Mouse (Mus musculus) neural tube, embryonic 12.5 days (tissue): ENCODE measurements at regions not wholly inside any gene's neighbourhood (a gene's known extent, or its start where the extent isn't known, plus 50 kb on each side); places are given as distances from the start of the nearest gene placed in this dataset.

Experiments used
- ATAC-seq: fragments of 200-750 bp; cut with Nextera tagmentation; 2 replicates; pipeline ENCODE4 v1.8.0; 2017; ENCODE audit warnings: low read depth, mild to moderate bottlenecking, moderate TSS enrichment, moderate library complexity; ENCODE audit not compliant: low FRiP score
- H3K27ac ChIP-seq: fragments of 300-500 bp; sonication (generic); 2 replicates; pipeline ENCODE4 v1.5.1; 2016
- H3K27me3 ChIP-seq: fragments of 300-500 bp; sonication (generic); replicated peaks from 2 replicates; pipeline ENCODE4 v1.6.1; 2016; ENCODE audit warnings: mild to moderate bottlenecking
- H3K36me3 ChIP-seq: fragments of 300-500 bp; sonication (generic); 2 replicates; pipeline ENCODE4 v1.6.1; 2016; ENCODE audit warnings: mild to moderate bottlenecking
- H3K4me1 ChIP-seq: fragments of 300-500 bp; sonication (generic); 2 replicates; pipeline ENCODE4 v1.6.1; 2016
- H3K4me2 ChIP-seq: fragments of 300-500 bp; sonication (generic); replicated peaks from 2 replicates; pipeline ENCODE4 v1.6.1; 2016; ENCODE audit warnings: mild to moderate bottlenecking
- H3K4me3 ChIP-seq: fragments of 300-500 bp; sonication (generic); 2 replicates; pipeline ENCODE4 v1.5.1; 2016
- H3K9ac ChIP-seq: fragments of 300-500 bp; sonication (generic); 2 replicates; pipeline ENCODE4 v1.6.1; 2016; ENCODE audit warnings: mild to moderate bottlenecking
- H3K9me3 ChIP-seq: fragments of 300-500 bp; sonication (generic); 2 replicates; pipeline ENCODE4 v1.6.1; 2016; ENCODE audit warnings: mild to moderate bottlenecking
- WGBS: fragments of 180-500 bp; shearing (Covaris S2); methylation state at CpG from one replicate; pipeline ENCODE4 v1.1.7; 2016; 5-methylcytosine and 5-hydroxymethylcytosine counted together

GRCm38 (mm10) chr6:67146708-67147107 lies 91.3 kb upstream of the Serbp1 start:
- H3K27me3 ChIP-seq = no peaks in the 10 kb centered on the region
- no peak overlapping the region for H3K27ac ChIP-seq
- no peaks in the 10 kb centered on the region for H3K4me1 ChIP-seq
- H3K9ac ChIP-seq = no peak overlapping the region
- H3K4me3 ChIP-seq = no peak overlapping the region
- no peak overlapping the region for H3K4me2 ChIP-seq
- ATAC-seq = no peak
- H3K36me3 ChIP-seq = no peaks in the 10 kb centered on the region
- WGBS = 26% methylated on average over 4 of the region's 4 CpGs
- H3K9me3 ChIP-seq = no peaks in the 10 kb centered on the region

DNA sequence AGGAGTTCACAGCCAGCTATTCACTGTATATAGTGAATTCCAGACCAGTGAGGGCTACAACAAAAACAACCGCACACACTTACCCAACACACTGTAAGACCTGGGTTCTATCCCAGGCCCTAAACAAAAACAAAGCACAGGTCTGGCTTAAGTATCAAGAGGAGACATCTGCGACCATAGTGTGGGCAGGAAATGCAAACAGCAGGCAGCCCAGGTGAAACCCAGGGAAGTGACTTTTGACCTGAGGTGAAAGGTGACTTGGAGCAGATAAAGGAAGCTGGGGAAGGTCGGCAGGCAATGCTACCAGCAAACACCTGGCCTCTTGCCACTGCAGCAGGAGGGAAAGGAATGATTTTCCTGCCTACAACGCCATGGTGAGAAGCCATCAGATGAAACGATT lies 92.0 kb upstream of the Serbp1 start:
- no peaks in the 10 kb centered on the region for H3K9me3 ChIP-seq
- no peak for ATAC-seq
- no peak overlapping the region for H3K27ac ChIP-seq
- H3K4me3 ChIP-seq = no peak overlapping the region
- no peak overlapping the region for H3K9ac ChIP-seq
- no peaks in the 10 kb centered on the region for H3K27me3 ChIP-seq
- H3K4me2 ChIP-seq = no peak overlapping the region
- H3K36me3 ChIP-seq = no peaks in the 10 kb centered on the region
- WGBS = 54% methylated on average over 5 of the region's 5 CpGs
- no peaks in the 10 kb centered on the region for H3K4me1 ChIP-seq

GRCm38 (mm10) chr6:67144946-67145716 lies 92.8 kb upstream of the Serbp1 start:
- no peak for ATAC-seq
- no peak overlapping the region for H3K9ac ChIP-seq
- no peaks in the 10 kb centered on the region for H3K27me3 ChIP-seq
- no peak overlapping the region for H3K27ac ChIP-seq
- H3K4me1 ChIP-seq = no peaks in the 10 kb centered on the region
- H3K36me3 ChIP-seq = no peaks in the 10 kb centered on the region
- no peak overlapping the region for H3K4me2 ChIP-seq
- WGBS = 64% methylated on average over 13 of the region's 13 CpGs
- no peaks in the 10 kb centered on the region for H3K9me3 ChIP-seq
- no peak overlapping the region for H3K4me3 ChIP-seq

GRCm38 (mm10) chr6:67142179-67142578 lies 95.8 kb upstream of the Serbp1 start:
- no peaks in the 10 kb centered on the region for H3K4me1 ChIP-seq
- H3K27me3 ChIP-seq = no peaks in the 10 kb centered on the region
- no peak overlapping the region for H3K4me3 ChIP-seq
- H3K4me2 ChIP-seq = no peak overlapping the region
- H3K27ac ChIP-seq = no peak overlapping the region
- no peaks in the 10 kb centered on the region for H3K9me3 ChIP-seq
- H3K36me3 ChIP-seq = no peaks in the 10 kb centered on the region
- ATAC-seq = no peak
- H3K9ac ChIP-seq = no peak overlapping the region
- WGBS = 40% methylated on average over 4 of the region's 4 CpGs

- Histone ChIP-seq H3K9me3 (no peaks in the 10 kb centered on the region), H3K27ac (no peak overlapping the region), H3K4me2 (no peak overlapping the region), H3K36me3 (no peaks in the 10 kb centered on the region), H3K9ac (no peak overlapping the region), H3K27me3 (no peaks in the 10 kb centered on the region), H3K4me1 (no peaks in the 10 kb centered on the region), H3K4me3 (no peak overlapping the region)
- no peak for ATAC-seq
- WGBS = 86% methylated on average over 6 of the region's 6 CpGs
These were observed 97.2 kb upstream of the Serbp1 start for GRCm38 (mm10) chr6:67140645-67141250.

DNA sequence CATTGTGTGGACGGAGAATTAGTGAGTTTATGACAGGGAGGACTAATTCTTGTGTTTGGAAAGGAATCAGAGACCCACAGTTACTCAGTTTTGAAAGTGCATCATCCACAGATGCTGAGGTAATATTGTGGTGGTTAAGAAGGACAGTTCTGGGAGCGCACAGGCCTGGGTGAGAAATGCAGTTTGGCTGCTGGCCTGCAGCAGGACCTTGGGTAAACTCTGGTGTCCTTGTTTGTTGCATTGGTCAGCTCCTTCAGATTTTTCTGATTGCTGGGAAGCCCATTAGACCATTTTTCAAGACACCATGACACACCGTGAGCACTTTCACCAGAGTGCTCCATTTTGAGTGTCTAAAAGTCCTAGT lies 99.0 kb upstream of the Serbp1 start:
- Histone ChIP-seq H3K27ac (no peak overlapping the region), H3K9me3 (no peaks in the 10 kb centered on the region), H3K4me1 (no peaks in the 10 kb centered on the region), H3K36me3 (no peaks in the 10 kb centered on the region), H3K4me2 (no peak overlapping the region), H3K9ac (no peak overlapping the region), H3K4me3 (no peak overlapping the region), H3K27me3 (no peaks in the 10 kb centered on the region)
- 83% methylated on average over 3 of the region's 3 CpGs for WGBS
- ATAC-seq = no peak

DNA sequence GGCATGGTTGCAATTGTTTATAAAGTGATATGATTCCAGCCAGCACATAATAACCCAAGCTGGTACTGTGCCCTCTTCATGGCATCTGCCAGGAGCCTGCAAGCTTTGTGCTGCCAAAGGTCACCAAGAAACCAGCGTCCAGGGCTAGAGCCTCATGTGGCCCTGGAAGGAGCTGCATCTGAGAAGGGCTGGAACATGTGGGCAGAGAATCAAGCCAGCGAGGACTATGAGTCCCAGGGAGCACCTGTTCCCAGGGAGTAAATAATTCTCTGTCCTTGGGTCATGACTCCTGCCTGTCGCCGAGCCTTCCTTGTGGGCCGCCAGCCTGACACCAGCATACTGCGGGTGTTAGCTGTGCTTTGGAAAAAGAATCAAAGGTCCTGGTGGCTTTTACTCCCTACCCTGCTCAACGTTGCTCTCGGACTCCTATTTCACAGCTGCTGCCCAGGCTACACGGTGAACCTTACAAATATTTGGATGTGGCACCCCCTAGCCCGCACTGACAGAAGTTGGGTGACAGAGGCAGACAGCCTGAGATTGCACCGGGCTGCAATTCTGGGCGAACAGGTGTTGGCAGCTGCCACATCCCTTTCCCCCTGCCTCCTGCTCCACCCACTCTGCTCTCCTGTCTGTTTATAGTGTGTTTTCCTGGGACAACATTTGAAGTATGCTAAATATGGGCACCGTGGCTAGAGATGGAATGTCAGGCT lies 99.5 kb upstream of the Serbp1 start:
- Histone ChIP-seq H3K4me2 (no peak overlapping the region), H3K4me3 (no peak overlapping the region), H3K9ac (no peak overlapping the region), H3K9me3 (no peaks in the 10 kb centered on the region), H3K4me1 (no peaks in the 10 kb centered on the region), H3K27me3 (no peaks in the 10 kb centered on the region), H3K36me3 (no peaks in the 10 kb centered on the region), H3K27ac (no peak overlapping the region)
- ATAC-seq = no peak
- WGBS = 59% methylated on average over 13 of the region's 13 CpGs

GRCm38 (mm10) chr6:67137482-67137881 lies 100.2 kb upstream of the Gadd45a start:
- 55% methylated on average over 4 of the region's 4 CpGs for WGBS
- Histone ChIP-seq H3K27me3 (no peaks in the 10 kb centered on the region), H3K9me3 (no peaks in the 10 kb centered on the region), H3K27ac (no peak overlapping the region), H3K9ac (no peak overlapping the region), H3K4me2 (no peak overlapping the region), H3K36me3 (no peaks in the 10 kb centered on the region), H3K4me1 (no peaks in the 10 kb centered on the region), H3K4me3 (no peak overlapping the region)
- ATAC-seq = no peak

GRCm38 (mm10) chr6:67134915-67135314 lies 97.7 kb upstream of the Gadd45a start:
- H3K4me1 ChIP-seq = no peaks in the 10 kb centered on the region
- WGBS = 52% methylated on average over 1 of the region's 1 CpGs
- no peaks in the 10 kb centered on the region for H3K27me3 ChIP-seq
- no peak for ATAC-seq
- no peaks in the 10 kb centered on the region for H3K36me3 ChIP-seq
- no peaks in the 10 kb centered on the region for H3K9me3 ChIP-seq
- H3K4me3 ChIP-seq = no peak overlapping the region
- H3K4me2 ChIP-seq = no peak overlapping the region
- no peak overlapping the region for H3K27ac ChIP-seq
- no peak overlapping the region for H3K9ac ChIP-seq

GRCm38 (mm10) chr6:67130540-67131301 lies 93.5 kb upstream of the Gadd45a start:
- no peaks in the 10 kb centered on the region for H3K36me3 ChIP-seq
- no peak overlapping the region for H3K4me2 ChIP-seq
- no peak for ATAC-seq
- H3K27ac ChIP-seq = no peak overlapping the region
- no peak overlapping the region for H3K9ac ChIP-seq
- H3K9me3 ChIP-seq = no peaks in the 10 kb centered on the region
- 70% methylated on average over 11 of the region's 11 CpGs for WGBS
- no peak overlapping the region for H3K4me3 ChIP-seq
- H3K4me1 ChIP-seq = no peaks in the 10 kb centered on the region
- H3K27me3 ChIP-seq = no peaks in the 10 kb centered on the region

GRCm38 (mm10) chr6:67129626-67130025 lies 92.4 kb upstream of the Gadd45a start:
- no peak for ATAC-seq
- H3K27me3 ChIP-seq = no peaks in the 10 kb centered on the region
- no peaks in the 10 kb centered on the region for H3K36me3 ChIP-seq
- no peak overlapping the region for H3K4me3 ChIP-seq
- WGBS = 91% methylated on average over 10 of the region's 10 CpGs
- no peak overlapping the region for H3K4me2 ChIP-seq
- no peaks in the 10 kb centered on the region for H3K9me3 ChIP-seq
- no peak overlapping the region for H3K9ac ChIP-seq
- no peaks in the 10 kb centered on the region for H3K4me1 ChIP-seq
- no peak overlapping the region for H3K27ac ChIP-seq
